Mouse (Mus musculus) embryonic facial prominence, embryonic 11.5 days (tissue): ENCODE measurements around the gene Nop53. TPM values are rescaled to one million over a fixed set of nuclear protein-coding genes. Genes with fewer than 3 reads are reported as not detected.

Experiments used
- ATAC-seq: fragments of 200-750 bp; cut with Nextera tagmentation; replicated peaks from 2 replicates; pipeline ENCODE4 v1.8.0; 2017; ENCODE audit warnings: low read depth; ENCODE audit not compliant: insufficient number of reproducible peaks, low FRiP score, low TSS enrichment
- DNase-seq: peaks from one replicate; pipeline ENCODE4 v3.0.0-alpha.2; 2015; ENCODE audit warnings: low spot score
- H3K27ac ChIP-seq: fragments of 300-500 bp; sonication (generic); replicated peaks from 2 replicates; pipeline ENCODE4 v1.5.1; 2014; ENCODE audit warnings: mild to moderate bottlenecking, low read depth, low read length, control low read depth
- H3K27me3 ChIP-seq: fragments of 300-500 bp; sonication (generic); 2 replicates; pipeline ENCODE4 v1.6.1; 2014; ENCODE audit warnings: mild to moderate bottlenecking, low read length, moderate library complexity, mixed read lengths; ENCODE audit not compliant: control insufficient read depth, insufficient read depth
- H3K36me3 ChIP-seq: fragments of 300-500 bp; sonication (generic); replicated peaks from 2 replicates; pipeline ENCODE4 v1.6.1; 2014; ENCODE audit warnings: low read depth, mild to moderate bottlenecking, low read length, moderate library complexity, mixed read lengths; ENCODE audit not compliant: control insufficient read depth, insufficient read depth
- H3K4me1 ChIP-seq: fragments of 300-500 bp; sonication (generic); 2 replicates; pipeline ENCODE4 v1.6.1; 2014; ENCODE audit warnings: low read length, mixed read lengths; ENCODE audit not compliant: control insufficient read depth, insufficient read depth
- H3K4me2 ChIP-seq: fragments of 300-500 bp; sonication (generic); 2 replicates; pipeline ENCODE4 v1.6.1; 2014; ENCODE audit warnings: low read depth, mild to moderate bottlenecking, control low read depth, low read length, moderate library complexity
- H3K4me3 ChIP-seq: fragments of 300-500 bp; sonication (generic); 2 replicates; pipeline ENCODE4 v1.5.1; 2014; ENCODE audit warnings: low read depth, low read length, control low read depth
- H3K9ac ChIP-seq: fragments of 300-500 bp; sonication (generic); replicated peaks from 2 replicates; pipeline ENCODE4 v1.6.1; 2014; ENCODE audit warnings: mild to moderate bottlenecking, control low read depth, low read length
- H3K9me3 ChIP-seq: fragments of 300-500 bp; sonication (generic); replicated peaks from 2 replicates; pipeline ENCODE4 v1.6.1; 2016; ENCODE audit warnings: mild to moderate bottlenecking, low read length, inconsistent platforms, mixed read lengths; ENCODE audit not compliant: control insufficient read depth
- WGBS: fragments of 180-500 bp; shearing (Covaris S2); extraction: QIAGEN DNeasy Blood & Tissue Kit; methylation state at CpG from one replicate; pipeline ENCODE4 v1.1.7; 2014; 5-methylcytosine and 5-hydroxymethylcytosine counted together
- polyA plus RNA-seq: library from polyadenylated mRNA; unstranded; fragments of >200 nt; fragmentation: Nextera tagmentation; extraction: Ambion mirVana; gene quantifications from 2 replicates; pipeline ENCODE4 v1.2.1, GENCODE M21; 2014

The Nop53 gene
- polyA plus RNA-seq, 1 experiment from 2014 or later = 194 TPM

- H3K9me3 ChIP-seq = no peaks in the 10 kb centered on the region
- no peaks in the 10 kb centered on the region for H3K4me1 ChIP-seq
- peaks cover 9% of the 10 kb centered on the region for H3K36me3 ChIP-seq
- H3K4me2 ChIP-seq = no peak overlapping the region
- H3K4me3 ChIP-seq = no peak overlapping the region
- no peak for ATAC-seq
- DNase-seq = no peak
- H3K9ac ChIP-seq = no peak overlapping the region
- 83% methylated on average over 8 of the region's 8 CpGs for WGBS
- H3K27ac ChIP-seq = no peak overlapping the region
- H3K27me3 ChIP-seq = no peaks in the 10 kb centered on the region
Observed at GRCm38 (mm10) chr7:15980246-15980645, 34.4 kb upstream of the Nop53 start.

- Histone ChIP-seq H3K27me3 (no peaks in the 10 kb centered on the region), H3K4me1 (no peaks in the 10 kb centered on the region), H3K9ac (no peak overlapping the region), H3K4me2 (no peak overlapping the region), H3K9me3 (no peaks in the 10 kb centered on the region), H3K36me3 (peaks cover 22% of the 10 kb centered on the region), H3K27ac (no peak overlapping the region), H3K4me3 (no peak overlapping the region)
- WGBS = 74% methylated on average over 4 of the region's 4 CpGs
- ATAC-seq = no peak
- peak; percentile 66 for DNase-seq
Observed at GRCm38 (mm10) chr7:15975904-15976303, 30.0 kb upstream of the Nop53 start.

DNA sequence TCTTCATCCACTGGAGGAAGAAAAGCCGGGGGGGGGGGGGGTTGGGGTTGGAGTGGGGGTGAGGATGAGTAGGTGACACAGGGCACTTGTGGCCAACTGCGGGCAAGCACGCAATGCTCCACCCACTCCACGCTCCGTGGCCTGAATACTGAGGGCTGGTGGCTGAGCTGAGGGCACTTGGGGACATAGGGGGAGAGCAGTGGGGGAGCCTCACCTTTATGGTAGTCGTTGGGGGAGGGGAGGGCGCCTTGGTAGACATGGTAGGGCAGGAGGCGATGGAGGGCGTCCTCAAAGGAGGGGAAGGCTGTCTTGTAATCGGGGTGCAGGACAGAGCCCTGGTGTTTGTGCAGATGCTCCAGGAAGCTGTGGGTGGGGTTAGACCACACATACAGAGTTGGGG, 29.6 kb upstream of the Nop53 start:
- Histone ChIP-seq H3K9me3 (no peaks in the 10 kb centered on the region), H3K27me3 (no peaks in the 10 kb centered on the region), H3K4me2 (no peak overlapping the region), H3K9ac (no peak overlapping the region), H3K4me1 (no peaks in the 10 kb centered on the region), H3K27ac (no peak overlapping the region), H3K4me3 (no peak overlapping the region), H3K36me3 (peaks cover 22% of the 10 kb centered on the region)
- 93% methylated on average over 9 of the region's 10 CpGs for WGBS
- ATAC-seq (no peak), DNase-seq (no peak)

DNA sequence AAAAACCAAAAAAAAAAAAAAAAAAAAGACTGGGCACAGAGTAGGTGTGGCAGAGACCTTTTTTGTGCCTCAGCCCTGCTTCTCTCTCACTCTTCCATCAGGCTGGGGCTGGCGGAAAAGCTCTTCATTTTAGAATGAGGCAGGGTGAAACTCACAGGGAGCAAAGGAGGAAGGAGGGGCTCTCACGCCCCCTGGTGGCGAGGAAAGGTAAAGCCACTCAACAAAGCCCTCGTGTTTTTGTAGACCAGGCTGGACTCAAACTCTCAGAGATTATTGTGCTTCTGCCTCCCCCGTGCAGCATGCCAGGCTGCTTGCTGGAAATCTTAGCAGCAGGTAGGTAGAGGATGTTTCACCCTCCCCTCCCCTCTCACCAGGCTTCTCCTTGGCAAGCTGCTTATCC, 28.8 kb upstream of the Nop53 start:
- no peak for ATAC-seq
- peaks cover 22% of the 10 kb centered on the region for H3K36me3 ChIP-seq
- WGBS = 58% methylated on average over 5 of the region's 5 CpGs

GRCm38 (mm10) chr7:15972247-15972646, 26.4 kb upstream of the Nop53 start:
- DNase-seq (no peak), ATAC-seq (no peak)
- no peak overlapping the region for H3K4me3 ChIP-seq
- no peaks in the 10 kb centered on the region for H3K4me1 ChIP-seq
- no peak overlapping the region for H3K9ac ChIP-seq
- H3K4me2 ChIP-seq = no peak overlapping the region
- H3K27me3 ChIP-seq = no peaks in the 10 kb centered on the region
- peaks cover 13% of the 10 kb centered on the region for H3K36me3 ChIP-seq
- no peaks in the 10 kb centered on the region for H3K9me3 ChIP-seq
- no peak overlapping the region for H3K27ac ChIP-seq
- 65% methylated on average over 25 of the region's 25 CpGs for WGBS

More for the DNA sequence above, 28.8 kb upstream of the Nop53 start:
- Histone ChIP-seq H3K9ac (no peak overlapping the region), H3K4me3 (no peak overlapping the region), H3K27ac (no peak overlapping the region), H3K4me2 (no peak overlapping the region), H3K9me3 (no peaks in the 10 kb centered on the region), H3K4me1 (no peaks in the 10 kb centered on the region), H3K27me3 (no peaks in the 10 kb centered on the region)
- DNase-seq = peak; percentile 45

DNA sequence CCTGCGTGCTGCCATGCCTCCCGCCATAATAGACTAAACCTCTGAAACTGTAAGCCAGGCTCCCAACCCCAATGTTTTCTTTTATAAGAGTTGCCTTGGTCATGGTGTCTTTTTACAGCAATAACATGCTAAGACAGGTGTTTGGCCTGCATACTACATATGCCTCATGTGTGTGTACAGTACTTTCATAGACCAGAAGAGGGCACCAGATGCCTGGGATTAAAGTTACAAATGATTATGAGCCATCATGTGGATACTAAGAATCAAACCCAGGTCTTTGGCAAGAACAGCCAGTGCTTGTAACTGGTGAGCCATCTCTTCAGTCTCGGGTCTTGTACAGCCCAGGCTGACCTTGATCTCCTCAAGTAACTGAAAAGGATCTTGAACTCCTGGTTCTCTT, 23.8 kb upstream of the Nop53 start:
- WGBS = 87% methylated on average over 3 of the region's 3 CpGs
- H3K36me3 ChIP-seq = peaks cover 13% of the 10 kb centered on the region
- no peak overlapping the region for H3K9ac ChIP-seq
- no peaks in the 10 kb centered on the region for H3K4me1 ChIP-seq
- no peak overlapping the region for H3K4me2 ChIP-seq
- H3K27ac ChIP-seq = no peak overlapping the region
- no peak overlapping the region for H3K4me3 ChIP-seq
- DNase-seq = no peak
- ATAC-seq = no peak
- no peaks in the 10 kb centered on the region for H3K27me3 ChIP-seq
- no peaks in the 10 kb centered on the region for H3K9me3 ChIP-seq

- no peak for DNase-seq
- Histone ChIP-seq H3K9ac (no peak overlapping the region), H3K4me3 (no peak overlapping the region), H3K4me2 (no peak overlapping the region), H3K9me3 (no peaks in the 10 kb centered on the region), H3K27me3 (no peaks in the 10 kb centered on the region), H3K27ac (no peak overlapping the region), H3K4me1 (no peaks in the 10 kb centered on the region), H3K36me3 (peaks cover 9% of the 10 kb centered on the region)
- 89% methylated on average over 8 of the region's 8 CpGs for WGBS
- no peak for ATAC-seq
Observed at GRCm38 (mm10) chr7:15968322-15968721, 22.4 kb upstream of the Nop53 start.

GRCm38 (mm10) chr7:15967312-15967711, 21.4 kb upstream of the Nop53 start, which contains the start of gene Ehd2:
Ehd2 (minus strand) TSS chr7:15967567.
- H3K27me3 ChIP-seq = no peaks in the 10 kb centered on the region
- 0% methylated on average over 22 of the region's 22 CpGs for WGBS
- no peaks in the 10 kb centered on the region for H3K4me1 ChIP-seq
- ATAC-seq (peak; percentile 74), DNase-seq (peak; percentile 80)
- H3K4me3 ChIP-seq = peak within 1 kb of the TSS; percentile 33
- H3K4me2 ChIP-seq = peak within 1 kb of the TSS; percentile 48
- peaks cover 5% of the 10 kb centered on the region for H3K36me3 ChIP-seq
- H3K9me3 ChIP-seq = no peaks in the 10 kb centered on the region
- H3K27ac ChIP-seq = no peak within 1 kb of the TSS
- H3K9ac ChIP-seq = peak within 1 kb of the TSS; percentile 47
